Mouse (Mus musculus): ENCODE data around the gene Plekhh1. TPM values are rescaled to one million over a fixed set of nuclear protein-coding genes. Genes with fewer than 3 reads are reported as not detected.

Plekhh1 gene
- polyA plus RNA-seq, 1 experiment, result not detected

GRCm38 (mm10) chr12:79073362-79073761, 44.4 kb downstream of the Plekhh1 start:
- no peak overlapping the region for H3K4me3 ChIP-seq (ENCODE audit: insufficient read depth, low read depth, low read length)
- H3K27ac ChIP-seq (replicated peaks; ENCODE audit: low read depth, low read length), result no peak overlapping the region
- H3K4me1 ChIP-seq (ENCODE audit: control insufficient read depth, insufficient read depth, insufficient read length, low read length), result no peaks in the 10 kb centered on the region

GRCm38 (mm10) chr12:79089182-79089812, 60.3 kb downstream of the Plekhh1 start, which contains the start of gene Pigh:
Pigh (minus strand) TSS chr12:79089651.
- Histone ChIP-seq H3K4me1 (ENCODE audit: control insufficient read depth, insufficient read depth, insufficient read length, low read length) (no peaks in the 10 kb centered on the region), H3K27ac (replicated peaks; ENCODE audit: low read depth, low read length) (no peak within 1 kb of the TSS), H3K4me3 (ENCODE audit: insufficient read depth, low read depth, low read length) (peak within 1 kb of the TSS; percentile 74)

DNA sequence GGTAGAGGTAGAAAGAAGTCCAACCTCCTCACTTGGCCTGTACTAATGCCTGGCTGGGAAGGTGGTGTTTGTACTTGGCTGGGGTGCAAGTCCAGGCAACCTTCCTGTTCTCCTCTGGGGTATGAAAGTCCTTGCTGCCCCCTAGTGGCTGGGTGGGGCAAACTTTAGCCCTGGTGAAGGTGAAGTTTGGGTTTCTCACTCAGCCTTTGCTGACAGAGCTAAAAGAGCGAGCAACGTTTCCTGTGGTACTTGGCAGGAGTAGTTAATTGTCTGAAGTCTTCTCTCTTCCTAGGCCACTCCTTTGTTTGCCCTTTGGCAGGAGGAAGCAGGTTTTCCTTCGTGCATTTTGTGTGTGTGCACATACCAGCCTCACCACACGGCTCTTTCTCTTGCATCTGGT, 63.6 kb downstream of the Plekhh1 start:
- Histone ChIP-seq H3K4me3 (ENCODE audit: insufficient read depth, low read depth, low read length) (no peak overlapping the region), H3K27ac (replicated peaks; ENCODE audit: low read depth, low read length) (no peak overlapping the region)

GRCm38 (mm10) chr12:79097106-79097752, 68.3 kb downstream of the Plekhh1 start:
- no peak overlapping the region for H3K4me3 ChIP-seq (ENCODE audit: insufficient read depth, low read depth, low read length)
- H3K27ac ChIP-seq (replicated peaks; ENCODE audit: low read depth, low read length), result no peak overlapping the region
- no peaks in the 10 kb centered on the region for H3K4me1 ChIP-seq (ENCODE audit: control insufficient read depth, insufficient read depth, insufficient read length, low read length)

More for the DNA sequence above, 63.6 kb downstream of the Plekhh1 start:
- H3K4me1 ChIP-seq (ENCODE audit: control insufficient read depth, insufficient read depth, insufficient read length, low read length), result no peaks in the 10 kb centered on the region

DNA sequence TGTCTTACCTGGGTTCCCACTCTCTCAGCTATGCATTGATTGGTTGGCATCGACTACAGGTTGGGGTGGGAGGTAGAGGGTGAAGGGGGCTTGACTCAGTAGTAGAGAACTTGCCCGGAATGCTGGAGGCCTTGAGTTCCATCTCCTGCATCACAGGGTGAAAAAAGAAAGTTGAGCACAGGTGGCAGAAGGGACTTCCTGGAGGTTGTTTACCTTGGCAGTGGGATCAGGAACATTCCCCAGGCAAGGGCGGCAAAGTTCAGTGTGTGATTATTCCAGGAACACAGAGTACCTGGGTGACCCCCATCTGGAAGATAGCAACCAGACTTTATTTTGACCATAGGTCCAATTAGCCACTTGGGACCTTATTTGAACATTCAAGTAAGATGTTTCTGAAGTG, 74.8 kb downstream of the Plekhh1 start:
- no peak overlapping the region for H3K4me3 ChIP-seq (ENCODE audit: insufficient read depth, low read depth, low read length)
- H3K27ac ChIP-seq (replicated peaks; ENCODE audit: low read depth, low read length), result no peak overlapping the region
- no peaks in the 10 kb centered on the region for H3K4me1 ChIP-seq (ENCODE audit: control insufficient read depth, insufficient read depth, insufficient read length, low read length)

GRCm38 (mm10) chr12:79104544-79104943, 75.6 kb downstream of the Plekhh1 start:
- Histone ChIP-seq H3K4me1 (ENCODE audit: control insufficient read depth, insufficient read depth, insufficient read length, low read length) (no peaks in the 10 kb centered on the region), H3K4me3 (ENCODE audit: insufficient read depth, low read depth, low read length) (no peak overlapping the region), H3K27ac (replicated peaks; ENCODE audit: low read depth, low read length) (no peak overlapping the region)

GRCm38 (mm10) chr12:79105312-79105711, 76.3 kb downstream of the Plekhh1 start:
- no peak overlapping the region for H3K27ac ChIP-seq (replicated peaks; ENCODE audit: low read depth, low read length)
- no peak overlapping the region for H3K4me3 ChIP-seq (ENCODE audit: insufficient read depth, low read depth, low read length)
- no peaks in the 10 kb centered on the region for H3K4me1 ChIP-seq (ENCODE audit: control insufficient read depth, insufficient read depth, insufficient read length, low read length)

DNA sequence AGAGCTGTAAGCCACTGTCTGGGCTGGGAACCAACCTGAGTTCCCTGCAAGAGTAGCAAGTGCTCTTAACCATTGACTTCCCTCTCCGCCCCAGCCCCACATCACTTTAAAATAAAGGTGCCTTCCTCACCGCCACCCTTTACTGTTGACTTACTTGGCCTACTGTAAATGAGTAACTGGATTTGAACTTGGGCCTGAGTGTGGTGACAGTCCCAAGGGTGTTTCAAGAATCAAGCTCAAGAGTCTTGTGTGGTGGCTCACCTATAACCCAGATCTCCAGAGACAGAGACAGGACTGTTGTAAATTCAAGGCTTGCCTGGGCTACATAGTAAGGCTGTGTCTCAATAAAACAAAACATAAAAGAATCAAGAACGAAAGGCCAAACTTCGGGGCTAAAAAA, 90.0 kb downstream of the Plekhh1 start:
- H3K4me1 ChIP-seq (ENCODE audit: control insufficient read depth, insufficient read depth, insufficient read length, low read length), result no peaks in the 10 kb centered on the region
- H3K4me3 ChIP-seq (ENCODE audit: insufficient read depth, low read depth, low read length), result no peak overlapping the region
- no peak overlapping the region for H3K27ac ChIP-seq (replicated peaks; ENCODE audit: low read depth, low read length)

GRCm38 (mm10) chr12:79122820-79123219, 93.9 kb downstream of the Plekhh1 start:
- H3K4me1 ChIP-seq (ENCODE audit: control insufficient read depth, insufficient read depth, insufficient read length, low read length), result no peaks in the 10 kb centered on the region
- no peak overlapping the region for H3K4me3 ChIP-seq (ENCODE audit: insufficient read depth, low read depth, low read length)
- no peak overlapping the region for H3K27ac ChIP-seq (replicated peaks; ENCODE audit: low read depth, low read length)

GRCm38 (mm10) chr12:79130299-79131177, 101.6 kb downstream of the Plekhh1 start, which contains the start of gene Arg2:
Arg2 (plus strand) TSS chr12:79130777.
- Histone ChIP-seq H3K4me1 (ENCODE audit: control insufficient read depth, insufficient read depth, insufficient read length, low read length) (peaks cover 8% of the 10 kb centered on the region; the same call in 1 of the 2 replicates), H3K4me3 (ENCODE audit: insufficient read depth, low read depth, low read length) (peak within 1 kb of the TSS; percentile 33), H3K27ac (replicated peaks; ENCODE audit: low read depth, low read length) (no peak within 1 kb of the TSS)

Other genes with a start within 250 kb of the Plekhh1 start
- 104 and 110 TPM in 2 replicates for gene Atp6v1d, start 167.5 kb upstream of the Plekhh1 start, polyA plus RNA-seq (2012; ENCODE audit: insufficient read depth, insufficient read length, missing spikeins)
- gene Eif2s1, start 167.3 kb upstream of the Plekhh1 start, polyA plus RNA-seq (2012; ENCODE audit: insufficient read depth, insufficient read length, missing spikeins), result 55.4 and 61.8 TPM in 2 replicates
- gene Plek2, start 122.2 kb upstream of the Plekhh1 start, polyA plus RNA-seq (2012; ENCODE audit: insufficient read depth, insufficient read length, missing spikeins), result not detected in 2 replicates
- gene Tmem229b, start 21.5 kb upstream of the Plekhh1 start, polyA plus RNA-seq (2012; ENCODE audit: insufficient read depth, insufficient read length, missing spikeins), result 1.0 and 3.5 TPM in 2 replicates
- 8.3 and 8.6 TPM in 2 replicates for gene Pigh, start 60.5 kb downstream of the Plekhh1 start, polyA plus RNA-seq (2012; ENCODE audit: insufficient read depth, insufficient read length, missing spikeins)
- not detected in 2 replicates for gene Arg2, start 101.6 kb downstream of the Plekhh1 start, polyA plus RNA-seq (2012; ENCODE audit: insufficient read depth, insufficient read length, missing spikeins)
- 88.7 and 124 TPM in 2 replicates for gene Vti1b, start 143.5 kb downstream of the Plekhh1 start, polyA plus RNA-seq (2012; ENCODE audit: insufficient read depth, insufficient read length, missing spikeins)
- 7.7 and 9.4 TPM in 2 replicates for gene Rdh11, start 163.1 kb downstream of the Plekhh1 start, polyA plus RNA-seq (2012; ENCODE audit: insufficient read depth, insufficient read length, missing spikeins)
- gene Rdh12, start 179.8 kb downstream of the Plekhh1 start, polyA plus RNA-seq (2012; ENCODE audit: insufficient read depth, insufficient read length, missing spikeins), result not detected in 2 replicates

All from brown adipose tissue, adult 24 weeks (tissue).